Mouse (Mus musculus): ENCODE results near the gene Tmem114. TPM values are rescaled to one million over a fixed set of nuclear protein-coding genes. Genes with fewer than 3 reads are reported as not detected.

Tmem114 gene
- polyA plus RNA-seq, 1 experiment = not detected

DNA sequence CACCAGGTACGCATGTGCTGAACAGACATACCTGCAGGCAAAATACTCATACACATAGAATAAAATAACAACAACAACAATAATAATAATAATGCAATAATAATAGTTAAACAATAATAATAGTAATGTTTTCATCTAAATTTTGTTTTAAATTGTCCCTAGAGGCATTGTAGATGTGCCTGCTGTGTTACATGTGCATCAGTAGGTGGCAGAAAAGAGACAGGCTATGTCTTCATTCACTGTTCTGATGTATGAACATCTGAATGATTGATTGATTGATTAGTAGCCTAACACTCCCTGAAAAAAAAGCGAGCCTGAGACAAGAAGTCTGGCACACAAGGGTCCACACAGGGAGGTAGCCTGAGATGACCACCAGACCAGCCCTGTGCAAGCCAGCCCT lies 22.3 kb downstream of the Tmem114 start:
- Histone ChIP-seq H3K27ac (ENCODE audit: insufficient read depth, low read length) (no peak overlapping the region), H3K9me3 (replicated peaks; ENCODE audit: control insufficient read depth, insufficient read depth, low read length, poor library complexity, severe bottlenecking) (no peaks in the 10 kb centered on the region), H3K27me3 (ENCODE audit: control insufficient read depth, insufficient read depth, low read length, poor library complexity, severe bottlenecking) (no peaks in the 10 kb centered on the region), H3K4me3 (ENCODE audit: low read depth, low read length) (no peak overlapping the region), H3K9ac (ENCODE audit: low read depth, poor library complexity, severe bottlenecking) (no peak overlapping the region), H3K36me3 (ENCODE audit: control insufficient read depth, insufficient read depth, low read length, poor library complexity, severe bottlenecking) (no peaks in the 10 kb centered on the region), H3K4me1 (ENCODE audit: control insufficient read depth, insufficient read depth, low read length) (no peaks in the 10 kb centered on the region)
- TF ChIP-seq POLR2A (IDR thresholded peaks at IDR 0.05; ENCODE audit: insufficient read depth, low read length) = no peak
- TF ChIP-seq CTCF (IDR thresholded peaks at IDR 0.05; ENCODE audit: low read depth, low read length) = no peak
- no peak for TF ChIP-seq EP300 (IDR thresholded peaks at IDR 0.05; ENCODE audit: insufficient read depth, low read depth, low read length)

DNA sequence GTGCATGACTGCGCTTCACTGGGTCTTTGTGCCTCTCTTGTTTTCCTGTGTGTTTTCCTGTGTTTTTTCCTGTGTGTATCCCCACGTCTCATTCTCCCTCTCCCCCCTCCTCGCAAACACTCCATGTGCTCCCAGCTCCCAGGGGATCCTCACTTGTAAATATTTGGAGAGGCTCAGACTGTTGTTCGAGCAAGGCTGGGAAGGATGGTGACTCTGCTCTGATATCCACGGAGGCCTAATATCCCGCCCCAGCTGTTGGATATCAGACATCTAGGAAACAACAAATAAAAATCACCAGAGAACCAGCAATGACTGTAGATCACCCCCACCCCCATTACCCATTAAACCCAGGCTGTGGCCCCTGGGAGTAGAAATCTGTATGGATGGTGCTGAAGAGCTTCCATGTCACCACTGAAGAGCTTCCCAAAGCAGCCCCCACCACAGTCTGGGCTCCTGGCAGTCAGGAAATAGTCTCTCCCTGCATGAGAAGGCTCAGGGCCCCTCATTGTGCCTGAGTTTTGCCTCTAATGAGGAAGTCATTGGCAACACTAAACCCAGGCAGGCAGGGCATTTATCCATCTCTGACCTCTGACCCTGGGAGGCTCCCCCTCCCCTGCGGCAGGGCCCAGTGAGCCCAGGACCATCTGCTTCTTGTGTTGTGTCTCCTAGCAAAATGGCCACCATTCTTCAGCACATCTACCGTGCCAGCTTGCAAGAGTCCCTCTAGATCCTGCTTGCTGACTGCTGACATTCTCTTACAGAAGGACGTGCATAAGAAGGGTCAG lies 23.6 kb downstream of the Tmem114 start:
- no peak overlapping the region for H3K9ac ChIP-seq (ENCODE audit: low read depth, poor library complexity, severe bottlenecking)
- no peaks in the 10 kb centered on the region for H3K9me3 ChIP-seq (replicated peaks; ENCODE audit: control insufficient read depth, insufficient read depth, low read length, poor library complexity, severe bottlenecking)
- H3K4me1 ChIP-seq (ENCODE audit: control insufficient read depth, insufficient read depth, low read length) = no peaks in the 10 kb centered on the region
- no peak overlapping the region for H3K4me3 ChIP-seq (ENCODE audit: low read depth, low read length)
- no peaks in the 10 kb centered on the region for H3K36me3 ChIP-seq (ENCODE audit: control insufficient read depth, insufficient read depth, low read length, poor library complexity, severe bottlenecking)
- H3K27ac ChIP-seq (ENCODE audit: insufficient read depth, low read length) = no peak overlapping the region
- no peak for TF ChIP-seq POLR2A (IDR thresholded peaks at IDR 0.05; ENCODE audit: insufficient read depth, low read length)
- TF ChIP-seq EP300 (IDR thresholded peaks at IDR 0.05; ENCODE audit: insufficient read depth, low read depth, low read length) = no peak
- no peak for TF ChIP-seq CTCF (IDR thresholded peaks at IDR 0.05; ENCODE audit: low read depth, low read length)
- H3K27me3 ChIP-seq (ENCODE audit: control insufficient read depth, insufficient read depth, low read length, poor library complexity, severe bottlenecking) = no peaks in the 10 kb centered on the region

DNA sequence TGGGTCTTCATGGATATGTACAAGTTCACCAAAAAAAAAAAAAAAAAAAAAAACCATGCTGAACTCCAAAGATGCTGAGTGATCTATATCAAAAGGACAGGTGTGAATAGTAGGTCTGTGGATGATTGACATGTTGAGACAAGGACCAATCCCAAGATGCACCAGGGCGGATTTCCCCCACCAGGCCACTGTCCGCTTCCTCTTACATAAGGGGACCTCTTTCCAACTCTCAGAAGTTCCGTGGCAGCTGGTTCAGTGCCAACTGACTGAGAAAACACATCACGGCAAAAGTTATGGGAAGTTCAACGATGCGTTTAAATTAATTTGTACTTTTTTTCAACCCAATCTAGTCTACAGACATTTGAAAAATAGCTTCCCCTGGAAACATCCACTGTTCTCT lies 25.1 kb downstream of the Tmem114 start:
- Histone ChIP-seq H3K36me3 (ENCODE audit: control insufficient read depth, insufficient read depth, low read length, poor library complexity, severe bottlenecking) (no peaks in the 10 kb centered on the region), H3K4me3 (ENCODE audit: low read depth, low read length) (no peak overlapping the region), H3K9me3 (replicated peaks; ENCODE audit: control insufficient read depth, insufficient read depth, low read length, poor library complexity, severe bottlenecking) (no peaks in the 10 kb centered on the region), H3K4me1 (ENCODE audit: control insufficient read depth, insufficient read depth, low read length) (no peaks in the 10 kb centered on the region), H3K27ac (ENCODE audit: insufficient read depth, low read length) (no peak overlapping the region), H3K9ac (ENCODE audit: low read depth, poor library complexity, severe bottlenecking) (no peak overlapping the region), H3K27me3 (ENCODE audit: control insufficient read depth, insufficient read depth, low read length, poor library complexity, severe bottlenecking) (no peaks in the 10 kb centered on the region)
- no peak for TF ChIP-seq EP300 (IDR thresholded peaks at IDR 0.05; ENCODE audit: insufficient read depth, low read depth, low read length)
- no peak for TF ChIP-seq CTCF (IDR thresholded peaks at IDR 0.05; ENCODE audit: low read depth, low read length)
- TF ChIP-seq POLR2A (IDR thresholded peaks at IDR 0.05; ENCODE audit: insufficient read depth, low read length) = no peak

DNA sequence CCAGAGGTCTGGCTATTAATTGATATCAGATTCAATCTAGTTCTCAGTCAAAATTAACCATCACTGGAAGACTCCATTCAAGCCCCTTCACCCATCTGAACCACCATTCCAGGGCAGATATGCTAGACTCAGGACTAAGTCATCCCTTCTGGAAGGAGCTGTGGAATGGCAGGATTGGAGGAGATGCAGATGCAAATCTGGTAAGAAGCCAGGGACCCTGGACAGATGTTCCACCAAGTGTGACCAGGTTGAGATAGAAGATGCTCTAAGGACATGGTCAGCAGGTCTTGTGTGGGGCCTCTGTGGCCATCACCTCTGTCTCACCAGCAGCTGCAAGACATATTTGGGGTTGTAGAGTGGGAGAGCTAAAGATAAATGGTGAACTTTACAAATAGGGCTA lies 30.0 kb downstream of the Tmem114 start:
- no peaks in the 10 kb centered on the region for H3K4me1 ChIP-seq (ENCODE audit: control insufficient read depth, insufficient read depth, low read length)
- no peak for TF ChIP-seq EP300 (IDR thresholded peaks at IDR 0.05; ENCODE audit: insufficient read depth, low read depth, low read length)
- TF ChIP-seq POLR2A (IDR thresholded peaks at IDR 0.05; ENCODE audit: insufficient read depth, low read length) = no peak
- no peak for TF ChIP-seq CTCF (IDR thresholded peaks at IDR 0.05; ENCODE audit: low read depth, low read length)
- no peak overlapping the region for H3K27ac ChIP-seq (ENCODE audit: insufficient read depth, low read length)
- no peaks in the 10 kb centered on the region for H3K36me3 ChIP-seq (ENCODE audit: control insufficient read depth, insufficient read depth, low read length, poor library complexity, severe bottlenecking)
- no peak overlapping the region for H3K4me3 ChIP-seq (ENCODE audit: low read depth, low read length)
- H3K9me3 ChIP-seq (replicated peaks; ENCODE audit: control insufficient read depth, insufficient read depth, low read length, poor library complexity, severe bottlenecking) = no peaks in the 10 kb centered on the region
- H3K27me3 ChIP-seq (ENCODE audit: control insufficient read depth, insufficient read depth, low read length, poor library complexity, severe bottlenecking) = no peaks in the 10 kb centered on the region; the same call in 1 of the 2 replicates
- H3K9ac ChIP-seq (ENCODE audit: low read depth, poor library complexity, severe bottlenecking) = no peak overlapping the region

DNA sequence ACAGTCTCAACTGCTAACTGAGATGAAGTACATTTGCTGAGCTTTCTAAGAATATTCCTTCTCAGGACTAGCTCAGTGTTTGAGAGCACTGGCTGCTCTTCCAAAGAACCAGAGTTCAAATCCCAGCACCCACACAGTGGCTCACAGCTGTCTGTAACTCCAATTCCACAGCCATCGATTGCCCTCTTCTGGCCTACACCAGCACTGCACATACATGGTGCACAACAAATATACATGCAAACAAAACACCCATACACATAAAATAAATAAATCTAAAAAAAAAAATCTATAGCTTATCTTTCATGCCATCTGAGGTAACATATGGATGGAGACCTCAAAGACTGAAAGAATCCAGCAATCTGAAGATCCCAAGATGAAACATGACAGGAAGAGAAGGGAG lies 36.4 kb downstream of the Tmem114 start:
- TF ChIP-seq CTCF (IDR thresholded peaks at IDR 0.05; ENCODE audit: low read depth, low read length) = peak; percentile 50
- no peak for TF ChIP-seq POLR2A (IDR thresholded peaks at IDR 0.05; ENCODE audit: insufficient read depth, low read length)
- no peaks in the 10 kb centered on the region for H3K4me1 ChIP-seq (ENCODE audit: control insufficient read depth, insufficient read depth, low read length)
- no peak overlapping the region for H3K4me3 ChIP-seq (ENCODE audit: low read depth, low read length)
- H3K27ac ChIP-seq (ENCODE audit: insufficient read depth, low read length) = no peak overlapping the region
- no peaks in the 10 kb centered on the region for H3K36me3 ChIP-seq (ENCODE audit: control insufficient read depth, insufficient read depth, low read length, poor library complexity, severe bottlenecking)
- H3K9ac ChIP-seq (ENCODE audit: low read depth, poor library complexity, severe bottlenecking) = no peak overlapping the region
- no peaks in the 10 kb centered on the region; the same call in 1 of the 2 replicates for H3K27me3 ChIP-seq (ENCODE audit: control insufficient read depth, insufficient read depth, low read length, poor library complexity, severe bottlenecking)
- H3K9me3 ChIP-seq (replicated peaks; ENCODE audit: control insufficient read depth, insufficient read depth, low read length, poor library complexity, severe bottlenecking) = no peaks in the 10 kb centered on the region

DNA sequence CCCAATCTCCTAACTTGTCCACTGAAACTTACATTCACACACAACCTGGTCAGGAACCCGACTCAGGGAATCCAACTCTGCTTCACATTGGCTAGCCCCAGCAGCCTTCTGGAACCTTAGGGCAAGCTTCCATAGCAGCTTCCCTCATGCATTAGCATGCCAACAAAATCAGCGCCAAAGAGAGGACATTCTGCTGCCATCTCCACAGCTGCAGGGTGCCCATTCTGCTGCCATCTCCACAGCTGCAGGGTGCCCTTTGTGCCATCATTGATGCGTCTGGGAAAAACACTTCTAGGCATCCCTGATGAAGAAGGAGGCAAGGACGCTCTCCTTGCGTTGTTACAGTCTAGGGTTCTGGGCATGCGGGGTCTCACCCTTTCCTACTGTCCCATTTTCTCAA lies 38.5 kb downstream of the Tmem114 start:
- Histone ChIP-seq H3K27ac (ENCODE audit: insufficient read depth, low read length) (no peak overlapping the region), H3K9ac (ENCODE audit: low read depth, poor library complexity, severe bottlenecking) (no peak overlapping the region), H3K9me3 (replicated peaks; ENCODE audit: control insufficient read depth, insufficient read depth, low read length, poor library complexity, severe bottlenecking) (no peaks in the 10 kb centered on the region), H3K4me1 (ENCODE audit: control insufficient read depth, insufficient read depth, low read length) (no peaks in the 10 kb centered on the region), H3K36me3 (ENCODE audit: control insufficient read depth, insufficient read depth, low read length, poor library complexity, severe bottlenecking) (no peaks in the 10 kb centered on the region), H3K4me3 (ENCODE audit: low read depth, low read length) (no peak overlapping the region), H3K27me3 (ENCODE audit: control insufficient read depth, insufficient read depth, low read length, poor library complexity, severe bottlenecking) (no peaks in the 10 kb centered on the region; the same call in 1 of the 2 replicates)
- no peak for TF ChIP-seq EP300 (IDR thresholded peaks at IDR 0.05; ENCODE audit: insufficient read depth, low read depth, low read length)
- TF ChIP-seq CTCF (IDR thresholded peaks at IDR 0.05; ENCODE audit: low read depth, low read length) = no peak
- no peak for TF ChIP-seq POLR2A (IDR thresholded peaks at IDR 0.05; ENCODE audit: insufficient read depth, low read length)

Data from ES-Bruce4 (cell line).